Mouse (Mus musculus) kidney, adult 11 months (tissue): ENCODE data around the gene Krt77.

Source experiments
- DNase-seq: peaks from one replicate; pipeline ENCODE4 v3.0.0; 2022

Krt77 gene

GRCm38 (mm10) chr15:101869431-101869830 is at the start of gene Krt77:
Gene Krt77, minus strand, starts transcription at chr15:101869705.
- no peak for DNase-seq

- DNase-seq, result no peak
These were observed 46.6 kb upstream of the Krt77 start for GRCm38 (mm10) chr15:101916072-101916471.

DNA sequence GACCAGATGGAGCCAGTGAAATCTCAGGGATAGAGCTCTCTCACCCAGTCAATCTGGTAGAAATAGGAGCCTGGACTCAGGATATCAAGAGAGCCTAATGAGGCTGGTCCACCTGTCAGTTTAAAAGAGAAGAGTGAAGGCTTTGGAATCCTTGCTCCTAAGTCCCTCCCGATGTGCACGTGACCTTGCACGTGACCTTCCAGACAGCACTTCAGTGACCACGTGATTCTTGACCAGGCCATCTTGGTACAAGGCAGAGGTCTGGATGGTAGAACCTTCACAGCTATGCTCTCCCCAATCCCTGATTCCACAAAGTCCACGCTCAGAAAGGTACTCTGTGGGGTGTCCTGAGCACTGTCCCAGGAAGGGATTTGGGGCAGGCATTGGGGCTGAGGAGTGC is 35.3 kb upstream of the Krt77 start:
- no peak for DNase-seq

GRCm38 (mm10) chr15:101902171-101903149 is 33.0 kb upstream of the Krt77 start:
- DNase-seq, result no peak

DNA sequence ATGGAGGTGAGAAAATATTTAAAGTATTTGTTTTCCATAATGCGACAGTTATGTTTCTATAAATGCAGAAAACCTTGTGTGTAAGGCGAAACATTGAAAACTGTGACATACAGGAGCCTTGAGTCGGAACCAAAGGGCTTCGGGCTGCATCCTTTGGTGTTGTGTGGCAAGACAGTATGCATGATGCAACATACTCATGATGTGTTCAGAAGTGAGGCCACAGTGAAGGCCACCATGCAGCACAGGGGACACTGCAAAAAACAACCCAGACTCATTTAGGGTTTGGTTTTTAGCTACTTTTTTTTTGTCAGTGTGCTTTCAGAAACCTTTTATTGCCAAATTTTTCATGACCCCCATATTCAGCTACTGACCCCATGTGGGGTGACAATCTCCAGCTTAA is 25.7 kb upstream of the Krt77 start:
- no peak for DNase-seq

GRCm38 (mm10) chr15:101892820-101893219 is 23.3 kb upstream of the Krt77 start, which contains the start of gene Krt76:
Gene Krt76, minus strand, starts transcription at chr15:101892920.
- DNase-seq, result no peak

DNA sequence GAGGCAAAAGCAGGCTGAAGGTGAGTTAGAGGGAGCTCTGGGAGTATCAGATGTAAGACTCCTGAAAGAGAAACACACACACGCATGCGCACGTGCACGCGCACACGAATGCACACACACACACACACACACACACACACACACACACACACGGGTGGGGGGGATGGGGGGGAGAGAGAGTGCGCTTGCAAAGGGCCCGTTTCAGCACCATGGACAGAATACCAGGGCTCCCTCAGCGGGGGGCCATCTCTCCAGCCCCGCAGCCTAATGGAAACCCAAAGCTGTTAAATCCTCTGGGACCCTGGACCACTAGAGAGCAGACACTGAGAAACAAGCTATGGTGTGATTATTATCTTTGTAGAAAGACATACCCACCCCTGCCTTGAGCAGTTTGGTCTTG is 10.3 kb upstream of the Krt77 start:
- no peak for DNase-seq

DNA sequence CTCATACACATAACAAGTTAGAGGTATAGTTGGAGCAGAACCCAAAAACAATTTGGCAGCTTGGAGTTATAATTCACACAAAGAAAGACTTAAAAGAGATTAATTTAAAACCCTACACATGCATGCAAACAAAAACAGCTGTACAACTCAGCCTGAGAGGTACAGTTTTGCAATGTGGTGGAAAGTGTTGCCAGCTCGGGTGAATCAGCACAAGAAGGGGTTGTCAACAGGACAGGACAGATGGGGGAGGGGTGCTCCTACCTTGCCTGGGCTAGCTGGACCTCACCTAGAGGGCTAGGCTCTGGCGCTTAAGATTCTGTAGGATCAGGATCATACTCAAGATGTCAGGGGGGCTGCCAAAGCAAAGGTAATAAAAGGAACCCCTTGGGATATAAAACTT is 8.5 kb upstream of the Krt77 start:
- no peak for DNase-seq

DNA sequence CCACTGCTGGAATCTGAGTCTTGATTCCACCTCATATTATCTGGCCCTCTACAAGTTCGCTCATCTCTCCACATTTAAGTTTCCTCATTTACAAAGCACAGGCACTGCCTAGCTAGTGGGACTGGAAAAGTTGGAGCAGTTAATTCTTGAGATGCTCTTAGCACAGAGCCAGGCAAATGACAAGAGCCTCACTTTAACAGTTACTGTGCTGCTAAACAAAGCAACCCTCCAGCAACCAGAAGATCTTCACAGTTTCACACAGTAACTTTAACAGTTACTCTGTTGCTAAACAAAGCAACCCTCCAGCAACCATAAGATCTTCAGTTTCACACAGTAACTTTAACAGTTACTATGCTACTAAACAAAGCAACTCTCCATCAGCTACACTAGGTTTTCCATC is 4.9 kb upstream of the Krt77 start:
- DNase-seq, result no peak

- no peak for DNase-seq
These were observed 3.7 kb upstream of the Krt77 start for GRCm38 (mm10) chr15:101873231-101873630.

DNA sequence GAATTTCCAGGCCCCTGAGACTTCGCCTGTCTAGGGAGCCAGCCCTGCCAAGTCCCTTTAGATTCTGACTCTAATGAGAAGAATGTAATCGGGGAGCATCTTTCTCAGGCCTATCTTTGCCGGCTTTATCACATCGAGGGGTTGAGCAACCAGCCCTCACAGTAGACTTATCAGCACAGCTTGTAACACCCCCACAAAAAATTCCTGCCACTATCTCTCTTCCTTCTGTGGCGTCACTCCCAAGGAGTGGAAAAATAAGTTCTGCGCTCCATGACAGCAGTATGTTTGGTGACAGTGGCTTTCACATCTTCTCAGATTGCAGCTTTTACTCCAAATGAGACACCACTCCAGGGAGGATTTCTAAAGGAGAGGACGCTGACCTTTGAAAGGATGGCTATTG is 2.8 kb downstream of the Krt77 start:
- no peak for DNase-seq

- DNase-seq, result no peak
These were observed 8.9 kb downstream of the Krt77 start for GRCm38 (mm10) chr15:101860421-101861130.

GRCm38 (mm10) chr15:101859735-101860170 is 9.8 kb downstream of the Krt77 start:
- DNase-seq, result peak; percentile 15

GRCm38 (mm10) chr15:101858673-101859425 is 10.7 kb downstream of the Krt77 start:
- no peak for DNase-seq

DNA sequence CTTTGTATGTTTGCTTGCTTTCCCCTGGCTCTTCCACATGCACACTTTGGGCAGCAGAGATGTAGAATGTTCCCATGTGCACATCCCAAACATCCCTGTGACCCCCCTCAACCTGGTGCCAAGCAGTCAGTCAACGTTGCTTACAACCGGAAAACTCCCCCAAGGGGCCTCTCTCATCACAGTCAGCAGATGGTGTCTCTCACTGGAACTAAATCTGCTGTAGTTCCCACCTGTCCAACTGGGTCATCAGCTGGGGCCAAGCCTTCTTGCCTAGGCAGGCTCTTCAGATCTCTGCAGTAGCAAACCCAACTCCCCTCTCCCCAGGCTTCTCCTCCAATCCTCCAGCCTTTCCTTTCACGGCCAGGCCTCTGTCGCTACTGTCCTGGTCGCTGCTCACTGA is 12.8 kb downstream of the Krt77 start:
- DNase-seq, result no peak

GRCm38 (mm10) chr15:101855732-101856131 is 13.8 kb downstream of the Krt77 start:
- DNase-seq, result no peak

GRCm38 (mm10) chr15:101854294-101854693 is 15.2 kb downstream of the Krt77 start:
- DNase-seq, result no peak

DNA sequence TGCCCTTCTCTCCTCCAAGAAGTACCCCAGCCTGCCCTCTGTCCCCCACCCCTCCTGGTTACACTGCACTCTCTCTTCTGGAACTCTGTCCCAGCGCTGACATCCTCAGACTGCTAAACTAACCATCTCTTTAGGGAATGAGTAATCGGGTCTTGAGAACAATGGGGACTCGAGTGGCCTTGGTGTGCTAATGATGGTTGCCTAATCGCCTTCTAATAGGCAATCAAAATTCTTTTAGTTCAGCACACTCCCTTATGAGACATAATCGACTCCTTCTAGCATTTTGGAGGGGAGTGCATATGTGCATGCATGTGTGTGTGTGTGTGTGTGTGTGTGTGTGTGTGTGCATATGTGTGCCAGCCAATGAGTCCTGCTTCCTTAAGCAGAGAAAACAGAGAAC is 16.9 kb downstream of the Krt77 start:
- no peak for DNase-seq

DNA sequence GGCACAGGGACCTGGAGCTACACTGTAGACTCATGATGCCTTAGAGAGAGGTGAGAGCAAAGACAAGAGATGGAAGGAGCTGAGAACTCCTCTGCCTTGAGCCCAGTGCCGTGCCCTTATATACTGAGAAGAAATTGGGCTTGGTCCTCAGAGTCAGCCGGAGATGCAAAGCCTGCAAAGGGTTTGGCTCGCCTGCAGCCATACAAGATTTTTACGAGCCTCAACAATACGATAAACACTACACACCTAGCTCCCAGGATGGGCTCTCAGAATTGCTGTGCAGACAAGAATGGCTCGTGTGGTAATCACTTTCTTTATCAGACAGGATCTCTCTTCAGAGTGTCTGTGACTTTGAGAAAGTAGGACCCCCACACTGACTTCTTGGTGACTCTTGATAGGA is 18.8 kb downstream of the Krt77 start, which contains the start of gene Krt1:
Gene Krt1 (minus strand): TSS at position 101 of the 400 bp plus-strand sequence.
- no peak for DNase-seq

GRCm38 (mm10) chr15:101845971-101846403 is 23.5 kb downstream of the Krt77 start:
- peak; percentile 5 for DNase-seq

GRCm38 (mm10) chr15:101843192-101843591 is 26.3 kb downstream of the Krt77 start:
- DNase-seq, result no peak

GRCm38 (mm10) chr15:101834784-101835328 is 34.6 kb downstream of the Krt77 start:
- DNase-seq, result no peak

GRCm38 (mm10) chr15:101833131-101833530 is 36.4 kb downstream of the Krt77 start:
- no peak for DNase-seq
